Mouse (Mus musculus): ENCODE data around the gene Cd200r2. TPM values are rescaled to one million over a fixed set of nuclear protein-coding genes. Genes with fewer than 3 reads are reported as not detected.

The Cd200r2 gene
- total RNA-seq, 2 experiments from 2014 or later, result not detected

DNA sequence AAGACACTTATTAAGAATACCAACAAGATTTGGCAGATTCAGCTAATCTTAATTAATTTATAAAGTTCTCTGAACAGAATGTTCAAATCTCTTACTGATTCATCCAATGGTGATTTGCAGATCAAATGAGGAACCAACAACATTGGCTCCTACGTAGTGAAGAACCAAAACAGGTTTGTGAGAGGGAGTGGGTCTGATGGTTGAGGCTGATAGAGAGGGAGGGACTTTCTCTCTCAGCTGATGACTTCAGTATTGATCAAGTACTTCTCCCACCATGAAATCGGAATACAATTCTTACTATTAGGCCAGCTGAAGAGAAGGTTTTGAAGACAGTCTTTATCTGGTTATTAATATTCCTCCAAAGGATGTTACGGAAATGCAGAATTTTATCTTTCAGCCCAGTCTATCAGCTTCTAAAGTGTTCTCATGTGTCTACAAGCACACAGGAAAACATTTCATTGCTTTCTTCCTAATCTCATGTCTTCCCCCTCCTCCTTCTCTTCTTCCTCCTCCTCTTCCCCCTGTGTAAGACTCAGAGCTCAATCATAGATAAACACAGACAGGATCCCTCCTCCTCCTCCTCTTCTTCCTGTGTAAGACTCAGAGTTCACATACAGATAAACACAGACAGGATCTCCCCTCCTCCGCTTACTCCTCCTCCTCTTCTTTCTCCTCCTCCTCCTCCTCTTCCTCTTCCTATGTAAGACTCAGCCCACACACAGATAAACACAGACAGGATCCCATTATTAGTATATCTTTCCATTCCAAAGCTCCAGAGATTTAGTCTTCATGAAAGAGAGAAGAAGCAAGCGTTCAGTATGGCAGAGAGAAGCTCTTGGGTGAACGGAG is 97.9 kb downstream of the Cd200r2 start:
- no peak overlapping the region for H3K27ac ChIP-seq

DNA sequence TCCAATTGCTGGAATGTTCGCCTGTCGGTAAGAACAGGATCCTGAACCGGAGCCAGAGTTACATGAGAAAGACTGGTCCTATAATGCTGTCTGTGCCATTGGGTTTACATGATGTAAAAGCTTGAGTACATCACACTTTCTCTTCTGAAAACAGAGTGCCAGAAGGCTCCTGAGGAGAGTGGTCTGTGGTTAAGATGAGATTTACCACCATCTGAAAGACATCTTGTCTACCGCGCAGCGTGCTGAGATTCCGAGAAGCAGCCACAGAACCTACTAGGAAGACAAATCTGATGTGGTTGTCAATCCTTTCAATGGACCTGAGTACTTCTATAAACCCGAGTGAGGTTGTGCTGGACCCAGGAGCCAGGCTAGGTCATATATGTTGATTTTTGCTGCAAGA is 98.5 kb downstream of the Cd200r2 start:
- H3K4me3 ChIP-seq, result no peak overlapping the region
- DNase-seq (ENCODE audit: low spot score in 2 of 2), result no peak
- no peak overlapping the region for H3K27ac ChIP-seq
- TF ChIP-seq CTCF (conservative IDR thresholded peaks at IDR 0.05), result no peak

More for the DNA sequence above, 97.9 kb downstream of the Cd200r2 start:
- no peak for DNase-seq (ENCODE audit: low spot score in 2 of 2)
- TF ChIP-seq CTCF (conservative IDR thresholded peaks at IDR 0.05), result no peak
- H3K4me3 ChIP-seq, result no peak overlapping the region

Other genes with a start within 250 kb of the Cd200r2 start
- 1 to 10 TPM; 5.7 to 6.5 TPM for gene Nepro, start 142.8 kb upstream of the Cd200r2 start, total RNA-seq (2021)
- gene Gtpbp8, start 120.7 kb upstream of the Cd200r2 start, total RNA-seq (2021), result 10 to 100 TPM; 29.6 to 31.9 TPM
- under 1 TPM in 1 of 2 experiments, not detected in 1; 0.26 TPM for gene Cd200r1, start 101.4 kb upstream of the Cd200r2 start, total RNA-seq (2021)
- not detected for gene Cd200r4, start 55.4 kb upstream of the Cd200r2 start, total RNA-seq (2021)
- not detected for gene Cd200r3, start 76.6 kb downstream of the Cd200r2 start, total RNA-seq (2021)
- gene Ccdc80, start 226.3 kb downstream of the Cd200r2 start, total RNA-seq (2021), result 1 to 10 TPM; 3.1 to 3.8 TPM

Data from layer of hippocampus, adult 2 months (tissue).